In genomic region chr9:98952171-98953050, GRCm38 (mm10) we compare ENCODE assay signal across 8 mouse cellular contexts. TPM values are rescaled to one million over a fixed set of nuclear protein-coding genes. Genes with fewer than 3 reads are reported as not detected.
DNase-seq lines count a peak whose midpoint lies in the region; ATAC-seq and TF ChIP-seq lines count a peak whose summit lies in the region.

No protein-coding gene starts in this region.

- H3K36me3 ChIP-seq in embryonic facial prominence, embryonic 11.5 days (replicated peaks; ENCODE audit: control insufficient read depth, insufficient read depth, low read depth, low read length): no peaks in the 10 kb centered on the region
- no peaks in the 10 kb centered on the region for H3K36me3 ChIP-seq in hindbrain, embryonic 11.5 days (ENCODE audit: control insufficient read depth, insufficient read depth, low read length)
- no peaks in the 10 kb centered on the region for H3K36me3 ChIP-seq in midbrain, embryonic 15.5 days (replicated peaks)

- peaks cover 60% of the 10 kb centered on the region for H3K27me3 ChIP-seq in embryonic facial prominence, embryonic 11.5 days (ENCODE audit: control insufficient read depth, insufficient read depth, low read length)
- peaks cover 70% of the 10 kb centered on the region for H3K27me3 ChIP-seq in hindbrain, embryonic 11.5 days (ENCODE audit: control insufficient read depth, insufficient read depth, low read length)
- peaks cover 64% of the 10 kb centered on the region for H3K27me3 ChIP-seq in midbrain, embryonic 15.5 days (replicated peaks)

- H3K9me3 ChIP-seq in embryonic facial prominence, embryonic 11.5 days (replicated peaks; ENCODE audit: control insufficient read depth, low read length): no peaks in the 10 kb centered on the region
- no peaks in the 10 kb centered on the region for H3K9me3 ChIP-seq in hindbrain, embryonic 11.5 days (ENCODE audit: control insufficient read depth, low read length)
- H3K9me3 ChIP-seq in midbrain, embryonic 15.5 days: no peaks in the 10 kb centered on the region

- WGBS in embryonic facial prominence, embryonic 11.5 days: under 1% methylated on average over 40 of the region's 40 CpGs
- WGBS in hindbrain, embryonic 11.5 days: under 1% methylated on average over 38 of the region's 40 CpGs
- under 1% methylated on average over 40 of the region's 40 CpGs for WGBS in midbrain, embryonic 15.5 days

- peaks cover 9% of the 10 kb centered on the region for H3K4me1 ChIP-seq in embryonic facial prominence, embryonic 11.5 days (ENCODE audit: control insufficient read depth, insufficient read depth, low read length)
- H3K4me1 ChIP-seq in hindbrain, embryonic 11.5 days (replicated peaks; ENCODE audit: control insufficient read depth, insufficient read depth, low read length): peaks cover 9% of the 10 kb centered on the region
- H3K4me1 ChIP-seq in midbrain, embryonic 15.5 days: peaks cover 39% of the 10 kb centered on the region

- no peak for ATAC-seq in embryonic facial prominence, embryonic 11.5 days (replicated peaks; ENCODE audit: insufficient number of reproducible peaks, low FRiP score, low TSS enrichment, low read depth)
- no peak for ATAC-seq in hindbrain, embryonic 11.5 days (ENCODE audit: low FRiP score)
- ATAC-seq in midbrain, embryonic 15.5 days (replicated peaks): 0 out of 2 replicates have a peak, but pooled peaks have one; percentile 43

- no peak overlapping the region for H3K4me3 ChIP-seq in layer of hippocampus, adult 2 months
- peak overlapping the region; percentile 21 for H3K4me3 ChIP-seq in embryonic facial prominence, embryonic 11.5 days (ENCODE audit: low read depth, low read length)
- H3K4me3 ChIP-seq in hindbrain, embryonic 11.5 days (ENCODE audit: low read depth, low read length): 0 out of 2 replicates have a peak overlapping the region, but pooled peaks have one; percentile 16
- 0 out of 2 replicates have a peak overlapping the region, but pooled peaks have one; percentile 21 for H3K4me3 ChIP-seq in midbrain, embryonic 15.5 days

- no peak overlapping the region for H3K27ac ChIP-seq in layer of hippocampus, adult 2 months
- no peak overlapping the region for H3K27ac ChIP-seq in embryonic facial prominence, embryonic 11.5 days (replicated peaks; ENCODE audit: low read depth, low read length)
- no peak overlapping the region for H3K27ac ChIP-seq in hindbrain, embryonic 11.5 days (ENCODE audit: low read depth, low read length)
- H3K27ac ChIP-seq in midbrain, embryonic 15.5 days: no peak overlapping the region

- peak overlapping the region; percentile 50 for H3K9ac ChIP-seq in embryonic facial prominence, embryonic 11.5 days (replicated peaks; ENCODE audit: low read length)
- peak overlapping the region; percentile 15; the same call in 1 of the 2 replicates for H3K9ac ChIP-seq in hindbrain, embryonic 11.5 days (ENCODE audit: low read depth, low read length)
- H3K9ac ChIP-seq in midbrain, embryonic 15.5 days: no peak overlapping the region

- H3K4me2 ChIP-seq in embryonic facial prominence, embryonic 11.5 days (ENCODE audit: low read depth, low read length): peak overlapping the region; percentile 36
- peak overlapping the region; percentile 26 for H3K4me2 ChIP-seq in hindbrain, embryonic 11.5 days (replicated peaks; ENCODE audit: low read depth, low read length)
- H3K4me2 ChIP-seq in midbrain, embryonic 15.5 days: peak overlapping the region; percentile 44

- peak; percentile 44 for TF ChIP-seq CTCF in layer of hippocampus, adult 2 months (conservative IDR thresholded peaks at IDR 0.05)

- no peak for DNase-seq in layer of hippocampus, adult 2 months (ENCODE audit: low spot score in 2 of 2)
- no peak for DNase-seq in layer of hippocampus, postnatal 10 days (ENCODE audit: low spot score in 2 of 2)
- DNase-seq in embryonic facial prominence, embryonic 11.5 days (ENCODE audit: low spot score): peak; percentile 56
- peak; percentile 61 for DNase-seq in hindbrain, embryonic 11.5 days (ENCODE audit: low spot score)
- DNase-seq in spleen, postnatal 4 days (ENCODE audit: low spot score in 2 of 2): no peak
- no peak for DNase-seq in urinary bladder, adult 18-20 months (ENCODE audit: low spot score in 2 of 2)
- DNase-seq in adrenal gland, postnatal 4 days (ENCODE audit: low spot score in 2 of 2): no peak

RNA-seq across cellular contexts. Expression of gene Foxl2, which starts 2.7 kb away (rescaled TPM):
- 1 to 10 TPM in 1 of 2 experiments, under 1 TPM in 1; 0.92 to 1.0 TPM for total RNA-seq in layer of hippocampus, adult 2 months (2021)
- 1 to 10 TPM; 1.4 to 1.7 TPM for total RNA-seq in layer of hippocampus, postnatal 10 days (2021)
- polyA plus RNA-seq in embryonic facial prominence, embryonic 11.5 days (2014; fragmentation: Nextera tagmentation; extraction: Ambion mirVana): 4.4 and 4.9 TPM in 2 replicates
- polyA plus RNA-seq in hindbrain, embryonic 11.5 days (2014; fragmentation: Nextera tagmentation; extraction: Ambion mirVana): 1.0 and 1.3 TPM in 2 replicates
- polyA plus RNA-seq in midbrain, embryonic 15.5 days (2015; fragmentation: Nextera tagmentation; extraction: Ambion mirVana): 0.61 and 0.75 TPM in 2 replicates
- not detected for total RNA-seq in adrenal gland, postnatal 4 days (2021)

RNA-seq across cellular contexts. Expression of gene Faim, which starts 33.8 kb away (rescaled TPM):
- 10 to 100 TPM; 60.0 to 61.1 TPM for total RNA-seq in layer of hippocampus, adult 2 months (2021)
- 10 to 100 TPM; 56.5 to 57.3 TPM for total RNA-seq in layer of hippocampus, postnatal 10 days (2021)
- polyA plus RNA-seq in embryonic facial prominence, embryonic 11.5 days (2014; fragmentation: Nextera tagmentation; extraction: Ambion mirVana): 68.7 and 69.7 TPM in 2 replicates
- polyA plus RNA-seq in hindbrain, embryonic 11.5 days (2014; fragmentation: Nextera tagmentation; extraction: Ambion mirVana): 92.0 and 96.3 TPM in 2 replicates
- 110 and 115 TPM in 2 replicates for polyA plus RNA-seq in midbrain, embryonic 15.5 days (2015; fragmentation: Nextera tagmentation; extraction: Ambion mirVana)
- total RNA-seq in adrenal gland, postnatal 4 days (2021): 10 to 100 TPM; 26.4 to 27.0 TPM

RNA-seq across cellular contexts. Expression of gene 7420426K07Rik, which starts 49.5 kb away (rescaled TPM):
- total RNA-seq in layer of hippocampus, adult 2 months (2021): not detected
- not detected for total RNA-seq in layer of hippocampus, postnatal 10 days (2021)
- not detected in 2 replicates for polyA plus RNA-seq in embryonic facial prominence, embryonic 11.5 days (2014; fragmentation: Nextera tagmentation; extraction: Ambion mirVana)
- not detected in 2 replicates for polyA plus RNA-seq in hindbrain, embryonic 11.5 days (2014; fragmentation: Nextera tagmentation; extraction: Ambion mirVana)
- polyA plus RNA-seq in midbrain, embryonic 15.5 days (2015; fragmentation: Nextera tagmentation; extraction: Ambion mirVana): not detected in 2 replicates
- not detected for total RNA-seq in adrenal gland, postnatal 4 days (2021)

Comparison
In these comparisons a context has a peak if more than half of its experiments do, and no peak if none do; other contexts are left out.
1. DNase-seq: peak in embryonic facial prominence, embryonic 11.5 days (single experiment) and hindbrain, embryonic 11.5 days (single experiment); none in layer of hippocampus, adult 2 months (0 of 2), layer of hippocampus, postnatal 10 days (0 of 2), spleen, postnatal 4 days (0 of 2), urinary bladder, adult 18-20 months (0 of 2) and adrenal gland, postnatal 4 days (0 of 2).
2. Peak in every context shown above with its lines, with median percentiles within 50 percentile points of each other: H3K4me2 ChIP-seq.